Mouse (Mus musculus): ENCODE measurements around the gene Syn2. TPM values are rescaled to one million over a fixed set of nuclear protein-coding genes. Genes with fewer than 3 reads are reported as not detected.

Syn2 gene
- total RNA-seq, 2 experiments from 2014 or later, result 429 to 484 TPM

DNA sequence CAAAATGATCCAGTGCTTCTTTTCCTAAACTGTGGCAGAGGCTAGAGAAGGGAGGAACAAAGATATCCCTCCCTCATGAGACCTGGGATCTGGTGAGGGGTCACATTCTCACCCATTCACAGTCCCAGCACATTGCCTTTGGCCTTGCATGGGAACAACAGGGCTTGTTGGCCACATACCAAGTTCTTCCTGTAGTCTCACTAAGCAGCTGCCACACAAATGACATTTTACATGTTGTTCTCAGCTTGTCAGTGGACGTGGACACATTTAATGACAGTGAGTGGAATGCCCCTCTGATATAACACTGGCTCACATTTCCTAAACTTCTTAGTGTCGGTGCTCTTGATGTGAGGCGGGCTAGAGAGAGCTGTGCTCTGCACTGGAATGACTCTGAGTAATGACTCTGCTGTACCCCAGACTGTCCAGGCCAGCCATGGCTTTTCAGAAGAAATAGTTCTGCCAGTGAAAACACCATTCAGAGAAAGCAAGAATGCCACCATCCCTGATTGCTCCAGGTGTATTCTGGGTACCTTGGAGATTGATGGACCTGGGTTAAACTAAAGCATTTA lies 106.5 kb downstream of the Syn2 start:
- no peak for DNase-seq (ENCODE audit: low spot score in 2 of 2)

DNA sequence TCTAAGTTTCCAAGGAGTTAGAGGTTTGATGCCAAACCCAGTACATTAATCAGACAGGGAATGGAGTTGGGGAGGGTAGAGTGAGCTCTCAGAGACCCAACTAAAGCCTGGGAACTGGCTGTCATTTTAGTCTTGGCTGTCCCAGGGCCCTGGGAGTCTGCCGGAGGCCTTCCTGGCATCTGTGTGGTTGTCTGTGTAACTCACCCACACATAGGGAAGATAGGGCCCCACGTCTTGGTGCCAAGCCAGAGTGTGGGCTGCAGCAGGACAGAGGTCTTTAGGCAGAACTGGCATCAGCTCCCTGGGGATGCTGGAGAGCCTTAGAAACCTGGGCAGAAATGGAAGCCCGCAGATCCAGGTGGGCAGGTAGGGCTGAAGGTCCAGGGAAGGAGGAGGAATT lies 107.2 kb downstream of the Syn2 start:
- no peak for DNase-seq (ENCODE audit: low spot score in 2 of 2)

DNA sequence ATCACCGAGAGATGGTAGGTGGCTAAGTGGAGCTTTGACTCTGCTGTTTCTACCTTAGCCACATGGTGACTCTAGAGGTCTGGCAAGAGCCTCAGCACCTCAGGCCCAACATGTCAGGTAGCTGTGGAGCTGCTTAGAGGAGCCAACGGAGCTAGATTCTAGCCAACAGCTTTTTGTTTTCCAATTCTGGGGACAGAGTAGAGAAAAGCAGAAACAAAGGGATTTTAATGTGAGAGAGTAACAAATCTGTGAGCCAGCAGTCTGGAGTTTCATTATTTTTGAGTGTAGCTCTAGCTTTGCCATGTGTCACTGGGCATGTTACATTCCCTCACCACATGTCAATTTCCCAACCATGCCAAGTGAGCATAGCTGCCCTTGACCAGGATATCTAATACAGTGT lies 109.5 kb downstream of the Syn2 start:
- DNase-seq (ENCODE audit: low spot score in 2 of 2), result no peak

GRCm38 (mm10) chr6:115245500-115246058 lies 110.9 kb downstream of the Syn2 start:
- DNase-seq (ENCODE audit: low spot score in 2 of 2), result no peak

DNA sequence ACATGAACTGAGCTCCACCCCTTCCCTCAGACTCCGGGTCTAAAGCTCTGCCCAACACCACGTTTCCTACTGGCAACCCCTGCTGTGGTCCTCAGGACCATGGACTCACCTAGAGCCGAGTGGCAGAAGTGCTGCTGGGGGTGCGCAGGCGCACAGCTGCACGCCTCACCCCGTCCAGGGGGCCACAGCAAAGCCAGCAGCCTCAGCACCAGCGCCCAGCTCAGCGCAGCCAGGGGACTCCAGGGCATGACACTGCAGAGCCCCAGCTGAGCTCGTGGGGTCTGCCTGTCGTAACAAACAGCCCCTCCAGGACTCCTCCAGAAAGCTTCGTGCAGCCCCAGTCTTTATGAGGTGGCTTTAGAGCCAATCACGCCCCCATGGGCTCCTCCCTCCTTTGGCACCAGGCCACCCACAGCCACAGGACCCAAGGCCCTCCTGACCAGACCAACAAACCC lies 116.9 kb downstream of the Syn2 start:
- peak; percentile 63 to 75 for DNase-seq (ENCODE audit: low spot score in 2 of 2)

GRCm38 (mm10) chr6:115252099-115252873 lies 117.6 kb downstream of the Syn2 start, which contains the start of gene Timp4:
Gene Timp4, minus strand, starts transcription at chr6:115252205.
- DNase-seq (ENCODE audit: low spot score in 2 of 2), result peak in 1 of 2 experiments; percentile 43

DNA sequence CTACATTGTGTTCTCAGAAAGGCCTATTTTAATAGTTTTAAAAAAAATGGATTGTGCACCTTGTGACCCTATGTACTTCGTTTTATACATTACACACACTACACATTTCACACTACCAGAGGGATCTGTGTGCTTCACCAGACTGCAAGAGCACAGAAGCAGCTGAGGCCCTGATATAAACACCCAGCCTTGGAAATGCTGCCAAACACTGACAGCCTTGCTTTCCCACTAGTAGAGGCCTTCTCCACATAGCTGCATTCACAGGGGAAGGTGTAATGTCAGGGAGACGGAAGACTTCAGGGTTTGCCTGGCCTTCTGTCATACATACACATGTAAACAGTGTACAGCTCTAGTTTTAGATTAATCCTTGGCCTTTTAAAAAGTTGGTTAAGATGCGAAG lies 120.5 kb downstream of the Syn2 start:
- no peak for DNase-seq (ENCODE audit: low spot score in 2 of 2)

DNA sequence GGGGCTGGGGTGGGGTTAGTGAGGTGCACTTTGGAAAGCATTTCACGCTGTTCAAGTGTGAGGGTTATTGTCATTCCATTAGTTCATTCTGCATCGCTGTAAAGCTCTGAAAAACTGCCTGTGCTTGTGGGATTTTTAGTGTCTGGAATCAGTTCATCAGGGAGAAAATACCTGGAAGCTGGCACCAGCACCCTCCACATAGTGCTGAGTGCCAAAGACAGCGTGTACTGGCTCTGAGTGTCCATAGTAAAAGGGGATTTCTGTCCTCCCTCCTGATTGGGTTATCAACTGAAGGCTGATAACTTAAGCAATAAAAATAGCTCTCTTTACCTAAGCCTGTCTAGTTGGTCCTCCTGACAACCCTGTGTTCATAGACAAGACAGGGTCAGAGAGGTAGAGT lies 125.8 kb downstream of the Syn2 start:
- DNase-seq (ENCODE audit: low spot score in 2 of 2), result no peak

DNA sequence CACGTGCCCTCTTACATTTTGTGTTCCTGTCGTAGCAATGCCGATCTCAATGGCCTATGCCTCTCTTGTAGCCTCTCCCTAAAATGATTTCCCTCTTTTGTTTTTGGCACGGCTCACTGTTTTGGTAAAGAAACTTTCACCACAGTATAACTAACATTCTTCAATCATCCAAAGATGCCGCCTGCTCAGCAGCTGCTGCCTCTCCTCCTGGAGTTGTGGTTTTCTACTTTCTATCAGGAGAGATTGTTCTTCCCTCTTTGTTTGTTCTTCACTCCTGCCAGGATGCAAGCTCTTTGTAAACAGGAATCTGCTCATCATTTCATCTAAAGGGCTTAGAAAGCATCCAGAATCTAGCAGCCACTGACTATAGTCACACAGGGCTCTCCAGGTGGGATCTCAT lies 132.1 kb downstream of the Syn2 start:
- DNase-seq (ENCODE audit: low spot score in 2 of 2), result no peak

- DNase-seq (ENCODE audit: low spot score in 2 of 2), result peak; percentile 83 to 87
These were observed 133.2 kb downstream of the Syn2 start for GRCm38 (mm10) chr6:115267916-115268315.

DNA sequence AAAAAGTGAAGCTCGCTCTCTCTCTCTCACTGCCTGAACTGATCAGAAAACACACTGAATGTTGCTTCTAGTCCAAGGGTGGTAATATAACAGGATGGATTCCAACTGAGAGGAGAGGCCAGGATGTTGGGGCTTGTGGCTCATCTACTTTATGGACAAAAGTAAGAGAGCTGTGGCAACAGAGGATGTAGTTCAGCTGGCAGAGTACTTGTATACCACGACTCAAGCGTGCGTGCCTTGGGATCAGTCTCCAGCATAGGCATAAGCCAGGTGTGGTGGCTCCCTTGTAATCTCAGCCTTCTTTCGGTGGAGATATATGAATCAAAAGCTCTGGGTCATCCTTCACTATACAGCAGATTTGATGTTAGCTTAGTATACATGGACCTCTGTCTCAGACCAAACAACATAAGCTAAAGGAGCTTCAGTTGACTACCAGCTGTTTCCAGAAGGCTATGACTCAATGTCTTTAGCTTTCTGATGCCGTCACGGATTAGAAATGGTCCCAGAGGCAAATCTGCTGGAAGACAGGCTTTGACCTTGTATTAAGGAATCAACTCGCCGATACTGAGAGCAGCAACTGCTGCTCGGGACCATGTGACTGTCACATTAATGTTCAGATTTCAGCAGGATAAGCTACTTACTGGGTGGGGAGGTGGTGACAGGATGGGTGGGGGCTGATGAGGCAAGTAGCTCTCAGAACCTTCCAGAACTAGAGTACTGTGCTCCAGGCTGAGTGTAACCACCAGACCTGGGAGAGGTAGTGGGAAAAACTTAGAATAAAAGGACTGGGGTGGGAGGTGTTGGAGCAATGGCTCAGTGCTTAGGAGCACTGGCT lies 134.1 kb downstream of the Syn2 start:
- no peak for DNase-seq (ENCODE audit: low spot score in 2 of 2)

DNA sequence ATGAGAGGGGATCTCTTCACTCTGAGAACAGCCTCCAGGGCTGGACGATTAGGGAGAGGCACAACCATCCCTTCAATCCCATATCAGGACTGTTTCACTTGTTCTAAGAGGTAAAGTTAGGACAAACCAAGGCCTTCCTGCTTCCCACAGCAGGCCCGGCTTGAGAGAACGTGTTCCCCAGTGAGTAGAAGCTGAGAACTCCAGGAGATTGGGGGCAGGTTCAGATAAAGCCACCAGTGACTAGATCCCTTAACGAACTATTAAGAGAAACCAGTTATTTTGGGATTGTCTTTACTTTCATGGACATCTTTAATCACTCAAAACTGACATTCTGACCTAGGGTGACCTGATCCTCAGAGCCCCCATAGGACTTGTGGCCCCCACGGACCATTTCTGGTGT lies 134.9 kb downstream of the Syn2 start:
- no peak for DNase-seq (ENCODE audit: low spot score in 2 of 2)

- no peak for DNase-seq (ENCODE audit: low spot score in 2 of 2)
These were observed 135.4 kb downstream of the Syn2 start for GRCm38 (mm10) chr6:115270085-115270484.

- no peak for DNase-seq (ENCODE audit: low spot score in 2 of 2)
These were observed 136.6 kb downstream of the Syn2 start for GRCm38 (mm10) chr6:115271326-115271725.

DNA sequence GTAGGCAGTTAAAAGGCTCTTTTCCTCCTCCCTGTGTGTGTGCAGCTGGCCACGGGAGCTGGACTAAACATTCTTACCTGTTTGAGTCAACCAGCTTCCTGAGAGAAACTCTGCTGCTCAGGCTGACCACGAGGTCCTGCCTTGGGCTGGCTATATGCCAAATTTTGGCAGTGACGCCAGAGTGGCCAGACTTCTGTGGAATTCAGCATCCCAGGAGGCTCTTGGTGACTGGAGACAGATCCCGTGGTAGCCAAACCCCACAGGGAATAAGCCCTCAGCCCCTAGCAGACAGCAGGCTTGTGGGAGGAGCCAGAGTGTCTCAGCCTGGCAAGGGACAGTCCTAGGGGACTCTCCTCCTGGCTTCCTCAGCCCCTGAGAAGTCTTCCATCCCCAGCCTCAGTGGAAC lies 137.2 kb downstream of the Syn2 start:
- no peak for DNase-seq (ENCODE audit: low spot score in 2 of 2)

- no peak for DNase-seq (ENCODE audit: low spot score in 2 of 2)
These were observed 138.6 kb downstream of the Syn2 start for GRCm38 (mm10) chr6:115273346-115273745.

GRCm38 (mm10) chr6:115274705-115275104 lies 140.0 kb downstream of the Syn2 start:
- DNase-seq (ENCODE audit: low spot score in 2 of 2), result no peak

GRCm38 (mm10) chr6:115275116-115275815 lies 140.6 kb downstream of the Syn2 start:
- no peak for DNase-seq (ENCODE audit: low spot score in 2 of 2)

DNA sequence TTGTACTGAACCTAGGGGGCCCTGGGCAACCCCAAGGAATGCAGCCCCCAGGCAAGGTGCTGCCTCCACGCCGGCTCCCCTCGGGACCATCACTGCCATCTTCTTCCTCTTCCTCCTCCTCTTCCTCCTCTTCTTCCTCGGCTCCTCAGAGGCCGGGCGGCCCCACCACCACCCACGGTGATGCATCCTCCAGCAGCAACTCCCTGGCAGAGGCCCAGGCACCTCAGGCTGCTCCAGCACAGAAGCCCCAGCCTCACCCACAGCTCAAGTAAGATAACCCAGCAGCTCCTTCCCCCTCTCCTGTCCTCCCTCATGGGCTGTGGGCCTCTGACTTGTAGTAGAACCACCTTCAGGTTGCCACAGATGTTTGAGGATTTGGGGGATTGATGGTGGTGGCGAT lies 143.4 kb downstream of the Syn2 start:
- DNase-seq (ENCODE audit: low spot score in 2 of 2), result no peak

DNA sequence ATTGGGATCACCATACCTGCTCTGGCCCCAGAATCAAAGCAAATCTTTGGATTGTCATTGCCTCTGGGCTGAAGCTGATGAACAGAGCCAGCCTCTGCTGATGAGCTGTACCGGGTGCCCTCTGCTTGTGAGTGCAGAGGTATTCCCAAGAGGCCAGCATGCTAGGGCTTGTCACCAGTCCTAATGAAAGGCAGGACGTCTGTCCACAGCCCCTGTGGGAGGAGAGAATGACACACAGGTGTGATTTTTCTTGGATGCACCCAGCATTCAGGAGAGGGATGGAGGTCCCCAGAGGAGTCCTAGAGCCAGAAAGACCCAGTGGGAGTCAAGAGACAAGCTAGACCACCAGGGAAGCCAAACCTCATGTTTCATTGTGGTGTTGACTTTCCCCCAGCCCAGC lies 144.9 kb downstream of the Syn2 start:
- no peak for DNase-seq (ENCODE audit: low spot score in 2 of 2)

GRCm38 (mm10) chr6:115284153-115284552 lies 149.5 kb downstream of the Syn2 start:
- no peak for DNase-seq (ENCODE audit: low spot score in 2 of 2)
